Mouse (Mus musculus) ES-E14 (cell line): Measurements from ENCODE around the gene Vmn1r11. TPM values are rescaled to one million over a fixed set of nuclear protein-coding genes. Genes with fewer than 3 reads are reported as not detected.
A peak's percentile ranks its signal among the peaks of the same experiment; 100 is the strongest.

Source experiments
- DNase-seq: peaks from one replicate; pipeline ENCODE4 v3.0.0-alpha.2; 2013; ENCODE audit warnings: low read depth, low spot score
- H3K27ac ChIP-seq: 2 replicates; pipeline ENCODE4 v1.5.1; 2012; ENCODE audit warnings: low read depth, mild to moderate bottlenecking, low read length, moderate library complexity, mixed read lengths; ENCODE audit not compliant: poor library complexity, insufficient read depth, severe bottlenecking
- H3K36me3 ChIP-seq: 2 replicates; pipeline ENCODE4 v1.6.1; 2012; ENCODE audit warnings: mild to moderate bottlenecking, low read length, moderate library complexity, mixed read lengths; ENCODE audit not compliant: control insufficient read depth, poor library complexity, insufficient read depth, severe bottlenecking
- H3K4me1 ChIP-seq, 2 experiments: fragments of 150-350 bp in 1 of 2; sonication (generic) in 1 of 2; 2 replicates each; pipeline ENCODE4 v1.6.1; 2012; ENCODE audit warnings: low read length in 2 of 2, mild to moderate bottlenecking in 1 of 2, mixed read lengths in 1 of 2; ENCODE audit not compliant: control insufficient read depth in 2 of 2, insufficient read depth in 2 of 2, poor library complexity in 1 of 2
- H3K4me3 ChIP-seq, 2 experiments: fragments of 150-350 bp in 1 of 2; sonication (generic) in 1 of 2; 2 replicates each; pipeline ENCODE4 v1.5.1; 2012; ENCODE audit warnings: low read length in 2 of 2, low read depth in 1 of 2, mild to moderate bottlenecking in 1 of 2, mixed read lengths in 1 of 2; ENCODE audit not compliant: insufficient read depth in 1 of 2, poor library complexity in 1 of 2, severe bottlenecking in 1 of 2
- H3K9ac ChIP-seq: 2 replicates; pipeline ENCODE4 v1.6.1; 2012; ENCODE audit warnings: low read depth, mild to moderate bottlenecking, low read length, mixed read lengths; ENCODE audit not compliant: poor library complexity, insufficient read depth, severe bottlenecking
- H3K9me3 ChIP-seq: fragments of 150-350 bp; sonication (generic); 2 replicates; pipeline ENCODE4 v1.6.1; 2012; ENCODE audit warnings: low read depth, mild to moderate bottlenecking, low read length; ENCODE audit not compliant: control insufficient read depth, insufficient read depth
- CHD2 ChIP-seq: IDR thresholded peaks from 2 replicates; pipeline ENCODE4 v1.6.1; 2014; ENCODE audit warnings: mild to moderate bottlenecking, low read depth, low read length, inconsistent platforms
- HCFC1 ChIP-seq: IDR thresholded peaks from 2 replicates; pipeline ENCODE4 v1.6.1; 2012; ENCODE audit warnings: low read length, inconsistent platforms, borderline replicate concordance; ENCODE audit not compliant: insufficient read depth
- MAFK ChIP-seq: IDR thresholded peaks from 2 replicates; pipeline ENCODE4 v1.6.1; 2014; ENCODE audit warnings: mild to moderate bottlenecking, low read depth, low read length, inconsistent platforms; ENCODE audit not compliant: insufficient read depth
- ZC3H11A ChIP-seq: IDR thresholded peaks from 2 replicates; pipeline ENCODE4 v1.6.1; 2012; ENCODE audit warnings: low read depth, mild to moderate bottlenecking, inconsistent platforms, low read length, borderline replicate concordance
- ZNF384 ChIP-seq: IDR thresholded peaks from 2 replicates; pipeline ENCODE4 v1.6.1; 2012; ENCODE audit warnings: low read depth, low read length, inconsistent platforms
- in situ Hi-C, 2 experiments: fragments of 600-800 bp; cut with MboI; formaldehyde crosslinking; loops; one replicate each; pipeline ENCODE4 v1.15.1; 2025; ENCODE audit warnings: low sequenced_read_pairs in 2 of 2, inconsistent platforms in 1 of 2; ENCODE audit not compliant: unreplicated experiment in 2 of 2
- total RNA-seq: library from RNA; depleted of rRNA; stranded (reverse); fragments of 300-350 nt; gene quantifications from 2 replicates; pipeline ENCODE4 v1.2.3, GENCODE M21; 2012; rRNA removed

The Vmn1r11 gene
- not detected in 2 replicates for total RNA-seq

- no peaks in the 10 kb centered on the region for H3K4me1 ChIP-seq
- DNase-seq = no peak
- no peaks in the 10 kb centered on the region for H3K9me3 ChIP-seq
- no peaks in the 10 kb centered on the region for H3K36me3 ChIP-seq
- H3K4me3 ChIP-seq = no peak within 1 kb of the TSS
- in situ Hi-C loops = no loop called here
- no peak within 1 kb of the TSS for H3K27ac ChIP-seq
- no peak within 1 kb of the TSS for H3K9ac ChIP-seq
- TF ChIP-seq CHD2 = no peak
- no peak for TF ChIP-seq ZNF384
- no peak for TF ChIP-seq MAFK
- TF ChIP-seq HCFC1 = no peak
- no peak for TF ChIP-seq ZC3H11A
Measured at GRCm38 (mm10) chr6:57133155-57133554, at the start of gene Vmn1r11. TSS of gene Vmn1r11 (plus strand) at chr6:57133455.

GRCm38 (mm10) chr6:57106358-57106757 lies 26.9 kb upstream of the Vmn1r11 start:
- no peak overlapping the region for H3K27ac ChIP-seq
- TF ChIP-seq MAFK = no peak
- no peak for TF ChIP-seq ZNF384
- no peak for TF ChIP-seq CHD2
- no peak for TF ChIP-seq HCFC1
- no peak for TF ChIP-seq ZC3H11A
- no peak overlapping the region for H3K4me3 ChIP-seq
- no peaks in the 10 kb centered on the region for H3K4me1 ChIP-seq
- peak; percentile 2 for DNase-seq
- in situ Hi-C loops = no loop called here
- H3K36me3 ChIP-seq = no peaks in the 10 kb centered on the region
- no peaks in the 10 kb centered on the region for H3K9me3 ChIP-seq
- H3K9ac ChIP-seq = no peak overlapping the region

- Histone ChIP-seq H3K9ac (no peak within 1 kb of the TSS), H3K4me3 (no peak within 1 kb of the TSS), H3K9me3 (no peaks in the 10 kb centered on the region), H3K4me1 (no peaks in the 10 kb centered on the region), H3K36me3 (no peaks in the 10 kb centered on the region), H3K27ac (no peak within 1 kb of the TSS)
- in situ Hi-C loops = no loop called here
- no peak for DNase-seq
- TF ChIP-seq ZC3H11A (no peak), ZNF384 (no peak), MAFK (no peak), HCFC1 (no peak), CHD2 (no peak)
Measured at GRCm38 (mm10) chr6:57109154-57109553, 24.1 kb upstream of the Vmn1r11 start, which contains the start of gene Vmn1r10. TSS of gene Vmn1r10 (plus strand) at chr6:57109454.

GRCm38 (mm10) chr6:57156619-57157018 lies 23.4 kb downstream of the Vmn1r11 start, which contains the start of gene Vmn1r12:
TSS of gene Vmn1r12 (plus strand) at chr6:57156919.
- no peak within 1 kb of the TSS for H3K27ac ChIP-seq
- DNase-seq = no peak
- in situ Hi-C loops = no loop called here
- H3K4me3 ChIP-seq = no peak within 1 kb of the TSS
- H3K9me3 ChIP-seq = no peaks in the 10 kb centered on the region
- H3K4me1 ChIP-seq = no peaks in the 10 kb centered on the region
- no peaks in the 10 kb centered on the region for H3K36me3 ChIP-seq
- H3K9ac ChIP-seq = no peak within 1 kb of the TSS
- no peak for TF ChIP-seq CHD2
- TF ChIP-seq ZC3H11A = no peak
- no peak for TF ChIP-seq HCFC1
- TF ChIP-seq MAFK = no peak
- no peak for TF ChIP-seq ZNF384

Other genes with a start within 250 kb of the Vmn1r11 start
- 15.6 and 17.7 TPM in 2 replicates for gene Nt5c3, start 209.5 kb upstream of the Vmn1r11 start, total RNA-seq
- gene Vmn1r4, start 209.4 kb upstream of the Vmn1r11 start, total RNA-seq = 0.36 TPM in 1 of 2 replicates, not detected in the other
- gene Vmn1r5, start 163.2 kb upstream of the Vmn1r11 start, total RNA-seq = not detected in 2 replicates
- not detected in 2 replicates for gene Vmn1r6, start 136.2 kb upstream of the Vmn1r11 start, total RNA-seq
- not detected in 2 replicates for gene Vmn1r7, start 108.1 kb upstream of the Vmn1r11 start, total RNA-seq
- gene Vmn1r8, start 101.2 kb upstream of the Vmn1r11 start, total RNA-seq = not detected in 2 replicates
- not detected in 2 replicates for gene Vmn1r9, start 66.7 kb upstream of the Vmn1r11 start, total RNA-seq
- gene Vmn1r10, start 24.0 kb upstream of the Vmn1r11 start, total RNA-seq = not detected in 2 replicates
- not detected in 2 replicates for gene Vmn1r12, start 23.5 kb downstream of the Vmn1r11 start, total RNA-seq
- not detected in 2 replicates for gene Vmn1r13, start 69.8 kb downstream of the Vmn1r11 start, total RNA-seq
- gene Vmn1r14, start 98.2 kb downstream of the Vmn1r11 start, total RNA-seq = 0.04 and 0.05 TPM in 2 replicates
- gene Vmn1r15, start 124.5 kb downstream of the Vmn1r11 start, total RNA-seq = not detected in 2 replicates
- gene Vmn1r16, start 196.0 kb downstream of the Vmn1r11 start, total RNA-seq = not detected in 2 replicates
- not detected in 2 replicates for gene Vmn1r17, start 230.3 kb downstream of the Vmn1r11 start, total RNA-seq